Mouse (Mus musculus) erythroblast, embryonic 14.5 days (primary cell): Measurements from ENCODE around the gene Vipr2.

Experiments used
- GATA1 ChIP-seq: IDR thresholded peaks from 2 replicates; pipeline ENCODE4 v1.6.1; 2012; ENCODE audit warnings: low read length, inconsistent platforms, mixed read lengths
- TAL1 ChIP-seq: IDR thresholded peaks from 3 replicates; pipeline ENCODE4 v1.6.1; 2012; ENCODE audit warnings: low read length, inconsistent platforms, mixed read lengths

- no peak for TF ChIP-seq GATA1
- no peak for TF ChIP-seq TAL1
Observed at GRCm38 (mm10) chr12:116035346-116035745, 42.2 kb upstream of the Vipr2 start.
